In genomic region chr2:126505156-126505555, GRCm38 (mm10) we compare ENCODE assay signal across 28 mouse cellular contexts. TPM values are rescaled to one million over a fixed set of nuclear protein-coding genes. Genes with fewer than 3 reads are reported as not detected.
DNase-seq lines count a peak whose midpoint lies in the region; ATAC-seq and TF ChIP-seq lines count a peak whose summit lies in the region.
"Had no signal": no experiment of that assay in that cellular context is flagged by ENCODE, and none has a peak within 500 bp of the region (broad histone marks: within the 10 kb centered on the region; RNA-seq: fewer than 3 reads in every experiment).

No protein-coding gene starts in this region.

- H3K27ac ChIP-seq in limb, embryonic 15.5 days, result peak overlapping the region; percentile 68
- no peak overlapping the region for H3K27ac ChIP-seq in limb, embryonic 10.5 days
- H3K27ac ChIP-seq in gastrocnemius, adult 2 months, result peak overlapping the region; percentile 46
- H3K27ac ChIP-seq in hindbrain, embryonic 12.5 days, result no peak overlapping the region
- H3K27ac ChIP-seq: embryonic facial prominence, embryonic 13.5 days; heart, embryonic 15.5 days; hindbrain, embryonic 15.5 days; liver, embryonic 14.5 days; neural tube, embryonic 12.5 days; stomach, postnatal 0 days had no signal

- 0 out of 2 replicates have a peak, but pooled peaks have one; percentile 24 for ATAC-seq in limb, embryonic 15.5 days (ENCODE audit: insufficient number of reproducible peaks, low FRiP score, low TSS enrichment, low read depth)
- no peak for ATAC-seq in hindbrain, embryonic 12.5 days (ENCODE audit: low FRiP score)
- ATAC-seq: forebrain, embryonic 14.5 days; Patski had no signal

- H3K4me2 ChIP-seq in limb, embryonic 15.5 days, result no peak overlapping the region
- no peak overlapping the region for H3K4me2 ChIP-seq in hindbrain, embryonic 12.5 days (replicated peaks)
- H3K4me2 ChIP-seq: embryonic facial prominence, embryonic 13.5 days; heart, embryonic 15.5 days; hindbrain, embryonic 15.5 days; lung, embryonic 14.5 days; neural tube, embryonic 12.5 days had no signal

- TF ChIP-seq CTCF in gastrocnemius, adult 2 months (IDR thresholded peaks at IDR 0.05), result no peak

- H3K36me3 ChIP-seq in limb, embryonic 15.5 days, result no peaks in the 10 kb centered on the region
- H3K36me3 ChIP-seq in limb, embryonic 10.5 days, result no peaks in the 10 kb centered on the region
- no peaks in the 10 kb centered on the region for H3K36me3 ChIP-seq in hindbrain, embryonic 12.5 days
- H3K36me3 ChIP-seq: embryonic facial prominence, embryonic 13.5 days; heart, embryonic 15.5 days; hindbrain, embryonic 15.5 days; neural tube, embryonic 12.5 days had no signal

- intact Hi-C loops in gastrocnemius, adult 2 months (cut with DNase I), result no loop called here

- 59% methylated on average over 1 of the region's 1 CpGs for WGBS in limb, embryonic 15.5 days
- WGBS in limb, embryonic 10.5 days, result 84% methylated on average over 1 of the region's 1 CpGs
- 100% methylated on average over 1 of the region's 1 CpGs for WGBS in hindbrain, embryonic 12.5 days

- H3K4me1 ChIP-seq in limb, embryonic 15.5 days, result peaks cover 4% of the 10 kb centered on the region; the same call in 1 of the 2 replicates
- H3K4me1 ChIP-seq in limb, embryonic 10.5 days, result no peaks in the 10 kb centered on the region
- no peaks in the 10 kb centered on the region for H3K4me1 ChIP-seq in hindbrain, embryonic 12.5 days
- H3K4me1 ChIP-seq: embryonic facial prominence, embryonic 13.5 days; heart, embryonic 15.5 days; hindbrain, embryonic 15.5 days; neural tube, embryonic 12.5 days had no signal

- H3K27me3 ChIP-seq in limb, embryonic 15.5 days, result no peaks in the 10 kb centered on the region
- no peaks in the 10 kb centered on the region for H3K27me3 ChIP-seq in limb, embryonic 10.5 days (ENCODE audit: low read depth, poor library complexity, severe bottlenecking)
- H3K27me3 ChIP-seq in hindbrain, embryonic 12.5 days, result no peaks in the 10 kb centered on the region
- H3K27me3 ChIP-seq: embryonic facial prominence, embryonic 13.5 days; heart, embryonic 15.5 days; hindbrain, embryonic 15.5 days; neural tube, embryonic 12.5 days had no signal

- no peak overlapping the region for H3K9ac ChIP-seq in limb, embryonic 15.5 days
- no peak overlapping the region for H3K9ac ChIP-seq in hindbrain, embryonic 12.5 days
- H3K9ac ChIP-seq: embryonic facial prominence, embryonic 13.5 days; heart, embryonic 15.5 days; hindbrain, embryonic 15.5 days; liver, embryonic 14.5 days; lung, embryonic 14.5 days; neural tube, embryonic 12.5 days had no signal

- no peak overlapping the region for H3K4me3 ChIP-seq in limb, embryonic 15.5 days
- no peak overlapping the region for H3K4me3 ChIP-seq in limb, embryonic 10.5 days
- H3K4me3 ChIP-seq in gastrocnemius, adult 2 months, result no peak overlapping the region
- H3K4me3 ChIP-seq in hindbrain, embryonic 12.5 days, result no peak overlapping the region
- H3K4me3 ChIP-seq: embryonic facial prominence, embryonic 13.5 days; erythroblast, embryonic 14.5 days; heart, embryonic 15.5 days; hindbrain, embryonic 15.5 days; neural tube, embryonic 12.5 days had no signal

- H3K9me3 ChIP-seq in limb, embryonic 15.5 days, result no peaks in the 10 kb centered on the region
- H3K9me3 ChIP-seq in limb, embryonic 10.5 days (replicated peaks), result no peaks in the 10 kb centered on the region
- H3K9me3 ChIP-seq in hindbrain, embryonic 12.5 days (replicated peaks), result no peaks in the 10 kb centered on the region
- H3K9me3 ChIP-seq: heart, embryonic 15.5 days; hindbrain, embryonic 15.5 days; neural tube, embryonic 12.5 days had no signal

- no peak for DNase-seq in limb, embryonic 10.5 days (ENCODE audit: low spot score)
- peak; percentile 84 for DNase-seq in adrenal gland, postnatal 14 days
- DNase-seq in gastrocnemius, adult 2 months, result peak; percentile 46
- no peak for DNase-seq in spleen, adult 12 weeks (ENCODE audit: low spot score)
- DNase-seq in thymus, postnatal 14 days, result no peak
- DNase-seq: cerebellum, adult 2 months; cerebellum, postnatal 36 days; embryo, embryonic 11 days; heart, postnatal 36 days; kidney, adult 8-10 months; kidney, postnatal 25 days; lung, embryonic 14.5 days; lung, postnatal 36 days; midbrain, embryonic 14.5 days; thymus, adult 2 months had no signal

RNA-seq across cellular contexts. Expression of gene Atp8b4, which starts 4.7 kb away (rescaled TPM):
- polyA plus RNA-seq in limb, embryonic 15.5 days (2015; fragmentation: Nextera tagmentation; extraction: Ambion mirVana), result 0.43 and 0.77 TPM in 2 replicates
- polyA plus RNA-seq in limb, embryonic 10.5 days (2016; fragmentation: Nextera tagmentation; extraction: Ambion mirVana), result 0.03 and 0.08 TPM in 2 replicates
- 0.70 and 2.0 TPM in 2 replicates for total RNA-seq in adrenal gland, postnatal 14 days (2021)
- under 1 TPM; 0.11 to 0.13 TPM for total RNA-seq in gastrocnemius, adult 2 months (2021)
- 0.12 and 0.17 TPM in 2 replicates for polyA plus RNA-seq in hindbrain, embryonic 12.5 days (2016; fragmentation: Nextera tagmentation; extraction: Ambion mirVana)
- total RNA-seq: left cerebral cortex, postnatal 25 days had no signal
- polyA plus RNA-seq: erythroblast, embryonic 14.5 days had no signal

RNA-seq across cellular contexts. Expression of gene Slc27a2, which starts 47.1 kb away (rescaled TPM):
- 0.27 and 0.34 TPM in 2 replicates for polyA plus RNA-seq in limb, embryonic 15.5 days (2015; fragmentation: Nextera tagmentation; extraction: Ambion mirVana)
- polyA plus RNA-seq in limb, embryonic 10.5 days (2016; fragmentation: Nextera tagmentation; extraction: Ambion mirVana), result 0.11 and 0.26 TPM in 2 replicates
- 68.8 and 158 TPM in 2 replicates for total RNA-seq in adrenal gland, postnatal 14 days (2021)
- not detected for total RNA-seq in gastrocnemius, adult 2 months (2021)
- polyA plus RNA-seq in hindbrain, embryonic 12.5 days (2016; fragmentation: Nextera tagmentation; extraction: Ambion mirVana), result 2.2 and 3.6 TPM in 2 replicates
- total RNA-seq: gastrocnemius, postnatal 36 days had no signal
- polyA plus RNA-seq: erythroblast, embryonic 14.5 days; Patski had no signal

Comparison
In these comparisons a context has a peak if more than half of its experiments do, and no peak if none do; other contexts are left out.
1. H3K27ac ChIP-seq: peak in limb, embryonic 15.5 days (single experiment) and gastrocnemius, adult 2 months (single experiment); none in limb, embryonic 10.5 days (single experiment) and hindbrain, embryonic 12.5 days (single experiment).
2. DNase-seq: peak in adrenal gland, postnatal 14 days (single experiment) and gastrocnemius, adult 2 months (single experiment); none in limb, embryonic 10.5 days (single experiment), spleen, adult 12 weeks (single experiment) and thymus, postnatal 14 days (single experiment).